Mouse (Mus musculus) gastrocnemius, postnatal 4 days (tissue): Measurements from ENCODE around the gene Rnf157. TPM values are rescaled to one million over a fixed set of nuclear protein-coding genes. Genes with fewer than 3 reads are reported as not detected.

Source experiments
- DNase-seq, 2 experiments: peaks; one replicate each; pipeline ENCODE4 v3.0.0; 2021 to 2022; ENCODE audit warnings: low spot score in 2 of 2, mixed read lengths in 2 of 2
- total RNA-seq, 2 experiments: library from RNA; stranded (reverse); gene quantifications; 2 replicates each; pipeline ENCODE4 v1.2.3; 2021

Gene Rnf157
- total RNA-seq, 2 experiments from 2014 or later, result 32.8 to 37.3 TPM

- no peak for DNase-seq
These were observed 70.6 kb downstream of the Rnf157 start for GRCm38 (mm10) chr11:116342069-116342791.

- DNase-seq, result no peak
These were observed 75.3 kb downstream of the Rnf157 start for GRCm38 (mm10) chr11:116337531-116337930.

GRCm38 (mm10) chr11:116337000-116337399 lies 75.8 kb downstream of the Rnf157 start:
- no peak for DNase-seq

GRCm38 (mm10) chr11:116336393-116336792 lies 76.4 kb downstream of the Rnf157 start:
- DNase-seq, result no peak

GRCm38 (mm10) chr11:116335244-116336036 lies 77.4 kb downstream of the Rnf157 start, which contains the start of gene Foxj1:
Gene Foxj1 (minus strand): TSS chr11:116335399.
- peak; percentile 91 to 94 for DNase-seq

- DNase-seq, result no peak
These were observed 78.4 kb downstream of the Rnf157 start for GRCm38 (mm10) chr11:116334417-116334782.

GRCm38 (mm10) chr11:116333526-116334416 lies 79.1 kb downstream of the Rnf157 start:
- no peak for DNase-seq

- DNase-seq, result no peak
These were observed 79.9 kb downstream of the Rnf157 start for GRCm38 (mm10) chr11:116332983-116333270.

GRCm38 (mm10) chr11:116332232-116332982 lies 80.4 kb downstream of the Rnf157 start:
- no peak for DNase-seq

GRCm38 (mm10) chr11:116330211-116330518 lies 82.7 kb downstream of the Rnf157 start:
- DNase-seq, result no peak

GRCm38 (mm10) chr11:116329314-116330210 lies 83.3 kb downstream of the Rnf157 start:
- peak in 1 of 2 experiments; percentile 44 for DNase-seq

GRCm38 (mm10) chr11:116326963-116327603 lies 85.7 kb downstream of the Rnf157 start:
- DNase-seq, result no peak

GRCm38 (mm10) chr11:116318719-116319659 lies 93.8 kb downstream of the Rnf157 start:
- peak; percentile 91 for DNase-seq

- no peak for DNase-seq
These were observed 100.5 kb downstream of the Rnf157 start for GRCm38 (mm10) chr11:116312359-116312758.

- DNase-seq, result peak in 1 of 2 experiments; percentile 50
These were observed 101.7 kb downstream of the Rnf157 start for GRCm38 (mm10) chr11:116311169-116311568.

GRCm38 (mm10) chr11:116309601-116310000 lies 103.2 kb downstream of the Rnf157 start:
- no peak for DNase-seq

- DNase-seq, result no peak
These were observed 104.9 kb downstream of the Rnf157 start for GRCm38 (mm10) chr11:116307762-116308531.
